Mouse (Mus musculus): Measurements from ENCODE around the gene Natd1. TPM values are rescaled to one million over a fixed set of nuclear protein-coding genes. Genes with fewer than 3 reads are reported as not detected.

Gene Natd1
- polyA plus RNA-seq (2012; rRNA removed) = 9.2 and 11.1 TPM in 2 replicates

DNA sequence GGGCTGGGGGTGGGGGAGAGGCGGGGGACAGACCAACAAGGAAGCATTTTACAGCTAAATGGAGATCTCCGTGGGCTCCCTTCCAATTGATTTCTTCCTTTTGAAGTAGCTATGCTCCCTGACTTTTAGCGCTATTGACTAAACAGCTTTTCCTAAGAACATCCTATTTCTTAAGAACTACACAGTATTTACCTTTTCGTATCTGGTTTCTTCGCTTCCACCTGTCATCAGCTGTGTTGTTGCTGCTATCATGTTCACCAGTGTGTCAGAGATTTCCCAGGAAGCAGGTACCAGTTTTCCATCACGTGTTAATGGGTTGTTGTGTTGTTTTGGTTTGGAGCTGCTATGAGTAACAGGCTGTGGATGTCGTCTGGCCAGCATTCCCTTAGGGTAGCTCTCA is at the start of gene Natd1:
Natd1 (minus strand) TSS at position 260 of the 400 bp plus-strand sequence.

DNA sequence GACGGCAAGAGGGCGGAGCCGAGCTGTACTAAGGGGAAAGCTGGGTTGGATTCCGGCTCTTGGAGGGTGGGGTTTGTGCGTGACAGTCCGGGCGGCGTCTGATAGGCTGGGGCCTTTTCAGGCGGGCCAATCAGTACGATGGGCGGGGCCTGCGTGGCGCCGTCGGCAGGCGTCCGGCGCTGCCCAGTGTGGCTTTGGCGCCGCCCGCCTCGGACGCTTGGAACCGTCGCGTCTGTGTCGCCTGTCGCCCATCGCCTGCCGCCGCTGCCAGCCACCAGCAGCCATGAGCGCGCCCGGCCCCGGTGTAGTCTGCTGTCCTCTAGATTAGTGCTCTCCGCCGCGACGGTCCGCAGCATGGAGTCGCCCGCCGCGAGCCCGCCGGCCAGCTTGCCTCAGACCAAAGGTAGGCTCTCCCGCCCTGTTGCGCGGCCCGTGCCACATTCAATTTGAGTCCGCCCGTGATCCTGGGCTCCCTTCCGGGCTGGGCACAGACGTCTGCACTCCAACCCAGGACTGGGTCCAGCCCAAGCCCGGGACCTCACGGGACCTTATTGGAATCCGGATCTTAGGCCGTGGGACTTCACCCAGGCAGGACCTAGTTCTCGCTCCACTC is 17.4 kb upstream of the Natd1 start, which contains the start of gene Map2k3:
Map2k3 (plus strand) TSS at position 165 of the 613 bp plus-strand sequence.

DNA sequence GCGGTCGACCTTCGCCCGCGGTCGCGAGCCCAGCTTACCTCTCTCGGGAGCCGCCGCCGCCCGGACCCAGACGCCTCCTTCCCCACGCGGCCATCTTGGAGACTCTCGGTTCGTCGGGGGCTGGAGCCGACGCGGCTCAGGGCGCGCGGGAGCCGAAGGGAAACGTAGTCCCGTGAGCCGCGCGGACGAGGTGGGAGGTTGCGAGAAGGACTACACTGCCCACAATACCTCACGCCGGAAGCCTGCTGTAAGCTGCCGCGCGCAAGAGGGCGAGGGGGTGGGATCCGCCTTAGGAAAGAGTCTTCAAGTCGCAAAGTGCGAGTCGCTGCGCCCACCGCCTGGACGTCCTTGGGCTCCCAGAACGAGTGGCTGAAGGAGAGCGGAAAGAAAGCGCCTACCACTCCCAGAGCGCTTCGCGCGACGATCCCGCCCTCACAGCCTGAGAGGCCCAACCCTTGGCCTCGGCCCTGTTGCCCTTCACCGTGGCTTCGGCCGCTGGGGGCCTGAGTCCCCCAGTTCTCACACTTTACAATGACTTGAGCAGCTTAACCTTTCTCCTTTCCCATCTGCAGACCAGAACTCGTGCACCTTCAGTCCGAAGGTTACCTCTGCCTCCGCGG is 35.8 kb downstream of the Natd1 start, which contains the start of gene Tmem11:
Tmem11 (minus strand) TSS at position 598 of the 620 bp plus-strand sequence.

Other genes starting within 250 kb of the Natd1 start
- gene Llgl1, start 215.0 kb downstream of the Natd1 start, polyA plus RNA-seq (2012; rRNA removed) = 26.6 and 28.6 TPM in 2 replicates
- gene Flii, start 187.5 kb downstream of the Natd1 start, polyA plus RNA-seq (2012; rRNA removed) = 158 and 169 TPM in 2 replicates
- gene Mief2, start 186.4 kb downstream of the Natd1 start, polyA plus RNA-seq (2012; rRNA removed) = 10.4 and 11.0 TPM in 2 replicates
- gene Top3a, start 137.4 kb downstream of the Natd1 start, polyA plus RNA-seq (2012; rRNA removed) = 2.2 and 3.1 TPM in 2 replicates
- gene Smcr8, start 137.2 kb downstream of the Natd1 start, polyA plus RNA-seq (2012; rRNA removed) = 2.0 and 2.3 TPM in 2 replicates
- gene Shmt1, start 103.0 kb downstream of the Natd1 start, polyA plus RNA-seq (2012; rRNA removed) = 6.0 and 9.2 TPM in 2 replicates
- gene Dhrs7b, start 84.1 kb downstream of the Natd1 start, polyA plus RNA-seq (2012; rRNA removed) = 4.9 and 5.8 TPM in 2 replicates
- gene Tmem11, start 35.5 kb downstream of the Natd1 start, polyA plus RNA-seq (2012; rRNA removed) = 36.2 and 47.8 TPM in 2 replicates
- 34.9 and 38.3 TPM in 2 replicates for gene Map2k3, start 17.3 kb upstream of the Natd1 start, polyA plus RNA-seq (2012; rRNA removed)
- 1.6 and 2.2 TPM in 2 replicates for gene Kcnj12, start 107.8 kb upstream of the Natd1 start, polyA plus RNA-seq (2012; rRNA removed)
- 0.80 and 1.8 TPM in 2 replicates for gene Tnfrsf13b, start 212.0 kb upstream of the Natd1 start, polyA plus RNA-seq (2012; rRNA removed)

Data from stomach, adult 2 months (tissue).